Mouse (Mus musculus): Measurements from ENCODE around the gene Rnd1. TPM values are rescaled to one million over a fixed set of nuclear protein-coding genes. Genes with fewer than 3 reads are reported as not detected.

The Rnd1 gene
- total RNA-seq (2021) = 10 to 100 TPM; 24.4 to 30.7 TPM
- long read RNA-seq, experiment 1, transcript Rnd1-201 (5 exons, 2,203 nt) = major isoform, 68 of 73 reads
- long read RNA-seq, experiment 1, partial matches to known transcripts = 3 of 73 reads
- long read RNA-seq, experiment 1, other reads (novel, unspliced or antisense) = 2 of 73 reads
- long read RNA-seq, experiment 2, transcript Rnd1-201 (5 exons, 2,203 nt) = major isoform, 43 of 54 reads
- long read RNA-seq, experiment 2, partial matches to known transcripts = 9 of 54 reads
- long read RNA-seq, experiment 2, other reads (novel, unspliced or antisense) = 1 of 54 reads

- DNase-seq (ENCODE audit: low spot score in 2 of 2) = peak; percentile 91
Observed at GRCm38 (mm10) chr15:98676940-98677728, at the start of gene Rnd1. Gene Rnd1 (minus strand): TSS chr15:98677461.

- no peak for DNase-seq (ENCODE audit: low spot score in 2 of 2)
Observed at GRCm38 (mm10) chr15:98726746-98727145, 49.5 kb upstream of the Rnd1 start.

GRCm38 (mm10) chr15:98726079-98726478, 48.8 kb upstream of the Rnd1 start:
- no peak for DNase-seq (ENCODE audit: low spot score in 2 of 2)

- no peak for DNase-seq (ENCODE audit: low spot score in 2 of 2)
Observed at GRCm38 (mm10) chr15:98724441-98724840, 47.2 kb upstream of the Rnd1 start.

GRCm38 (mm10) chr15:98722854-98723253, 45.6 kb upstream of the Rnd1 start:
- no peak for DNase-seq (ENCODE audit: low spot score in 2 of 2)

GRCm38 (mm10) chr15:98722191-98722590, 44.9 kb upstream of the Rnd1 start:
- DNase-seq (ENCODE audit: low spot score in 2 of 2) = no peak

- DNase-seq (ENCODE audit: low spot score in 2 of 2) = no peak
Observed at GRCm38 (mm10) chr15:98717301-98717700, 40.0 kb upstream of the Rnd1 start.

- no peak for DNase-seq (ENCODE audit: low spot score in 2 of 2)
Observed at GRCm38 (mm10) chr15:98714230-98714652, 37.0 kb upstream of the Rnd1 start.

GRCm38 (mm10) chr15:98710442-98710841, 33.2 kb upstream of the Rnd1 start:
- DNase-seq (ENCODE audit: low spot score in 2 of 2) = peak; percentile 80 to 86

GRCm38 (mm10) chr15:98707766-98708372, 30.6 kb upstream of the Rnd1 start, which contains the start of gene Ccdc65:
Gene Ccdc65 (plus strand): TSS chr15:98708207.
- DNase-seq (ENCODE audit: low spot score in 2 of 2) = peak; percentile 87 to 88

- DNase-seq (ENCODE audit: low spot score in 2 of 2) = no peak
Observed at GRCm38 (mm10) chr15:98704312-98704711, 27.1 kb upstream of the Rnd1 start.

GRCm38 (mm10) chr15:98699190-98700105, 22.2 kb upstream of the Rnd1 start:
- peak; percentile 96 to 97 for DNase-seq (ENCODE audit: low spot score in 2 of 2)

- no peak for DNase-seq (ENCODE audit: low spot score in 2 of 2)
Observed at GRCm38 (mm10) chr15:98696216-98696615, 19.0 kb upstream of the Rnd1 start.

- no peak for DNase-seq (ENCODE audit: low spot score in 2 of 2)
Observed at GRCm38 (mm10) chr15:98695726-98696125, 18.5 kb upstream of the Rnd1 start.

- no peak for DNase-seq (ENCODE audit: low spot score in 2 of 2)
Observed at GRCm38 (mm10) chr15:98692171-98692715, 15.0 kb upstream of the Rnd1 start.

GRCm38 (mm10) chr15:98691486-98692147, 14.4 kb upstream of the Rnd1 start:
- peak; percentile 44 to 64 for DNase-seq (ENCODE audit: low spot score in 2 of 2)

- DNase-seq (ENCODE audit: low spot score in 2 of 2) = no peak
Observed at GRCm38 (mm10) chr15:98689682-98690081, 12.4 kb upstream of the Rnd1 start.

- DNase-seq (ENCODE audit: low spot score in 2 of 2) = no peak
Observed at GRCm38 (mm10) chr15:98685926-98686325, 8.7 kb upstream of the Rnd1 start.

- DNase-seq (ENCODE audit: low spot score in 2 of 2) = no peak
Observed at GRCm38 (mm10) chr15:98683746-98684145, 6.5 kb upstream of the Rnd1 start.

- no peak for DNase-seq (ENCODE audit: low spot score in 2 of 2)
Observed at GRCm38 (mm10) chr15:98683177-98683576, 5.9 kb upstream of the Rnd1 start.
